Mouse (Mus musculus) intestine, postnatal 0 days (tissue): ENCODE results near the gene Sh2d3c. TPM values are rescaled to one million over a fixed set of nuclear protein-coding genes. Genes with fewer than 3 reads are reported as not detected.

Experiments used
- ATAC-seq: fragments of 200-750 bp; cut with Nextera tagmentation; 2 replicates; pipeline ENCODE4 v1.8.0; 2017; ENCODE audit warnings: mild to moderate bottlenecking, moderate TSS enrichment, moderate library complexity
- H3K27ac ChIP-seq: fragments of 300-500 bp; sonication (generic); 2 replicates; pipeline ENCODE4 v1.5.1; 2014; ENCODE audit warnings: mild to moderate bottlenecking, low read depth, low read length, moderate library complexity
- H3K27me3 ChIP-seq: fragments of 300-500 bp; sonication (generic); replicated peaks from 2 replicates; pipeline ENCODE4 v1.6.1; 2014; ENCODE audit warnings: low read length, mixed read lengths; ENCODE audit not compliant: control insufficient read depth, insufficient read depth
- H3K36me3 ChIP-seq: fragments of 300-500 bp; sonication (generic); 2 replicates; pipeline ENCODE4 v1.6.1; 2014; ENCODE audit warnings: mild to moderate bottlenecking, moderate library complexity; ENCODE audit not compliant: control insufficient read depth, insufficient read depth
- H3K4me1 ChIP-seq: fragments of 300-500 bp; sonication (generic); replicated peaks from 2 replicates; pipeline ENCODE4 v1.6.1; 2014; ENCODE audit warnings: antibody characterized with exemption, low read length, mixed read lengths; ENCODE audit not compliant: control insufficient read depth, insufficient read depth
- H3K4me2 ChIP-seq: fragments of 300-500 bp; sonication (generic); replicated peaks from 2 replicates; pipeline ENCODE4 v1.6.1; 2014; ENCODE audit warnings: low read depth, mild to moderate bottlenecking, moderate library complexity
- H3K4me3 ChIP-seq: fragments of 300-500 bp; sonication (generic); 2 replicates; pipeline ENCODE4 v1.5.1; 2014; ENCODE audit warnings: low read depth, low read length
- H3K9ac ChIP-seq: fragments of 300-500 bp; sonication (generic); 2 replicates; pipeline ENCODE4 v1.6.1; 2014; ENCODE audit warnings: mild to moderate bottlenecking, low read depth, low read length
- H3K9me3 ChIP-seq: fragments of 300-500 bp; sonication (generic); 2 replicates; pipeline ENCODE4 v1.6.1; 2016; ENCODE audit warnings: mixed run types; ENCODE audit not compliant: control insufficient read depth
- CTCF ChIP-seq: sonication (generic); IDR thresholded peaks from 2 replicates; pipeline ENCODE4 v1.5.1; 2016; ENCODE audit warnings: low read depth, mild to moderate bottlenecking, control low read depth, antibody characterized with exemption, moderate library complexity
- WGBS: fragments of 180-500 bp; shearing (Covaris S2); extraction: QIAGEN DNeasy Blood & Tissue Kit; methylation state at CpG from one replicate; pipeline ENCODE4 v1.1.7; 2014; 5-methylcytosine and 5-hydroxymethylcytosine counted together
- polyA plus RNA-seq: library from polyadenylated mRNA; unstranded; fragments of >200 nt; fragmentation: Nextera tagmentation; extraction: Ambion mirVana; gene quantifications from 2 replicates; pipeline ENCODE4 v1.2.1, GENCODE M21; 2015

Gene Sh2d3c
- polyA plus RNA-seq, 1 experiment from 2014 or later, result 11.2 TPM

DNA sequence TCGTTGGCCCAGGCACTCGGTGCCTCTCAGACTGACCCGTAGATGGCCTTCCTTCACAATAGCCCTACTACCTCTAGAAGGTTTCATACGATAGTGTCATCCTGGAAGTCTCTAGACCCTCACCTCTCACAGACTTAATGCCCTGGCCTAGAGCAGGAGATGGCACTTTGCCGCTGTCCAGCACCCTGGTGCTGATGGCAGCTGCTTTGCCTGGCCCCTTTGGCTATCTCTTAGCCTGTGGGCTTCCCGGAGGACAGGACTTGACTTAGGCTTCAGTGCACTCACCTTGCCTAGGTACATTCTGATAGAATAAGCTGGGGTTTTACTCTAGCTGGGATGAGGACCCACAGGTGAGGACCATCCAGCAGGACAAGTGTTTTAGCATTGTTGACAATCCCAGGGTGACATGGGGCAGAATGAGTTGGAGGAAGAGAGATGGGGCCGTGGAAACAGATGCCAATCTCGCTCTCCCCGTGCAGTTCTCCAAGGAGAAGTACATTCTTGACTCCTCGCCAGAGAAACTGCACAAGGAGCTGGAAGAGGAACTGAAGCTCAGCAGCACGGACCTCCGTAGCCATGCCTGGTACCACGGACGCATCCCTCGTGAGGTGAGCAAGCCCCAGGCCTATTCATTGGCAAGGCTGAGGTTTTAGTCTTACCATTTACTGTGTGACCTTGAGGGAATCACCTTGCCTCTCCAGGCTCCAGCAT, 23.6 kb downstream of the Sh2d3c start:
- no peaks in the 10 kb centered on the region for H3K9me3 ChIP-seq
- TF ChIP-seq CTCF, result no peak
- H3K4me1 ChIP-seq, result no peaks in the 10 kb centered on the region
- H3K4me2 ChIP-seq, result no peak overlapping the region
- H3K27me3 ChIP-seq, result peaks cover 23% of the 10 kb centered on the region
- WGBS, result 68% methylated on average over 15 of the region's 15 CpGs
- no peak overlapping the region for H3K4me3 ChIP-seq
- peaks cover 8% of the 10 kb centered on the region; the same call in 1 of the 2 replicates for H3K36me3 ChIP-seq
- no peak overlapping the region for H3K9ac ChIP-seq
- ATAC-seq, result no peak
- H3K27ac ChIP-seq, result no peak overlapping the region

DNA sequence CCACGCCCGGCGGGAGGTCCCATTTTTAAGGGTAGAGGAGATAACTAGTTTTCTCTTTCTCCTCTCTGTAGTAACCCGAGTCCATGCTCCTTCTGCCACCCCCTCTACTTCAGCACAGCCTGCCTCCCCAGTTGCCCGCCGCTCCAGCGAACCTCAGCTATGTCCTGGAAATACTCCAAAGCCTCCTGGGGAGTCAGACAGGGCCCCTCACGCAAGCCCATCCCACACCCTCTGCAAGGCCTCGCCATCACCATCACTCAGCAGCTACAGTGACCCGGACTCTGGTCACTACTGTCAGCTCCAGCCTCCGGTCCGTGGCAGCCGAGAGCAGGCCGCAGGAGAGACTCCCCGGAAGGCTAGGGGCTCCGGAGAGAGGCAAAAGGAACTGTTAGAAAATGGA, 28.2 kb downstream of the Sh2d3c start:
- H3K4me1 ChIP-seq, result no peaks in the 10 kb centered on the region
- 90% methylated on average over 16 of the region's 16 CpGs for WGBS
- H3K4me2 ChIP-seq, result no peak overlapping the region
- no peaks in the 10 kb centered on the region for H3K9me3 ChIP-seq
- no peak overlapping the region for H3K27ac ChIP-seq
- H3K36me3 ChIP-seq, result peaks cover 20% of the 10 kb centered on the region; the same call in 1 of the 2 replicates
- no peak overlapping the region for H3K4me3 ChIP-seq
- ATAC-seq, result no peak
- H3K9ac ChIP-seq, result no peak overlapping the region
- no peak for TF ChIP-seq CTCF
- H3K27me3 ChIP-seq, result no peaks in the 10 kb centered on the region

DNA sequence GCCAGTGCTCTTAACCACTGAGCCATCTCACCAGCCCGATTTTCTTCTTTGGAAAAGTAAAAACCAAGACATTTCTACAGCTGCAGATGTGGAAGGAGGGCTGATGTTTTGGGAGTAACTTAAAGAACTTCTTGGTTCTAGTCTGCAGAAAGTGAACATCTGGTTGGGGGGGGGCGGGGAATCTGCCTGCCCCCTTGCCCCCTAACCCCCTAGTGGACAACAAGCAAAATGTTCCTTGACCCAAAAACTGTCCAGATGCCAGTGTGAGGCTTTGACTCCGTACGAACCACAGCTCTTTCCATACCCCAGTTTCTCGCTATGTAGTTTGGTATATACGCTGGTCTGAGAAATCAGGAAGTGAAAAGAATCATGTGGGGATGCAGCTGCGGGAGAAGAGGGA, 29.3 kb downstream of the Sh2d3c start:
- TF ChIP-seq CTCF, result peak; percentile 43
- WGBS, result 70% methylated on average over 7 of the region's 7 CpGs
- H3K9ac ChIP-seq, result no peak overlapping the region
- no peaks in the 10 kb centered on the region for H3K9me3 ChIP-seq
- H3K4me2 ChIP-seq, result no peak overlapping the region
- H3K4me3 ChIP-seq, result no peak overlapping the region
- no peak overlapping the region for H3K27ac ChIP-seq
- H3K4me1 ChIP-seq, result no peaks in the 10 kb centered on the region
- H3K27me3 ChIP-seq, result no peaks in the 10 kb centered on the region
- ATAC-seq, result no peak
- H3K36me3 ChIP-seq, result peaks cover 27% of the 10 kb centered on the region; the same call in 1 of the 2 replicates

DNA sequence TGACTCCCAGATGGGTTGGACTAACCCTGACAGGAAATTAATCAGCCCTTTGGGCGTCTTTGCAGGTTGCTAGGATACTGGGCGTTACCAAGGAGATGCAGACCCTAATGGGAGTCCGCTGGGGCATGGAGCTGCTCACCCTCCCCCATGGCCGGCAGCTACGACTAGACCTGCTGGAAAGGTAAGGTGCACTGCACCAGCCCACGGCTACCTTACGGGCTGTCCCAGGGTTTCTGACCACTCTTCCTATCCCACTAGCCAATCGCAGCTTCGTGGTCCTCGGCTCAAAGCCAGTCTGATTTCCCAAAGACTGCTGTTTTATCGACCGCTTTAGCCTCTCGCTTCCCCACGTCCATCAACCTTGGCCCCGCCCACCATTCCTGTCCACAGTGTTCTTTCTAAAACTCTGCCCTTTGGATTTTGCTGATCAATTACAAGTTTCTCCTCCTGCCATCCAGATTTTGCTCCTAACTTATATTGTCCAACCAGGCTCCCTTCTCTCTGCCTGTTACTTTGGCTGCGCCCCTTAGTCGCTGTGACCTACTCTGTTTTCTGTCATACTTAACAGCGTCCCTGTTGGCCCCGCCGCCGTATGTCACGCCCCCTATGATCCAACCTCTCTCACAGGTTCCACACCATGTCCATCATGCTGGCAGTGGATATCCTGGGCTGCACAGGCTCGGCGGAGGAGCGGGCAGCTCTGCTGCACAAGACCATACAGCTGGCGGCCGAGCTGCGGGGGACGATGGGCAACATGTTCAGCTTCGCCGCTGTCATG, 30.2 kb downstream of the Sh2d3c start:
- Histone ChIP-seq H3K4me1 (no peaks in the 10 kb centered on the region), H3K9ac (peak overlapping the region; percentile 28; the same call in 1 of the 2 replicates), H3K27me3 (no peaks in the 10 kb centered on the region), H3K36me3 (peaks cover 20% of the 10 kb centered on the region; the same call in 1 of the 2 replicates), H3K9me3 (no peaks in the 10 kb centered on the region), H3K4me3 (peak overlapping the region; percentile 39), H3K27ac (peak overlapping the region; percentile 35; the same call in 1 of the 2 replicates), H3K4me2 (peak overlapping the region; percentile 62)
- WGBS, result 17% methylated on average over 31 of the region's 31 CpGs
- no peak for TF ChIP-seq CTCF
- ATAC-seq, result peak; percentile 86

DNA sequence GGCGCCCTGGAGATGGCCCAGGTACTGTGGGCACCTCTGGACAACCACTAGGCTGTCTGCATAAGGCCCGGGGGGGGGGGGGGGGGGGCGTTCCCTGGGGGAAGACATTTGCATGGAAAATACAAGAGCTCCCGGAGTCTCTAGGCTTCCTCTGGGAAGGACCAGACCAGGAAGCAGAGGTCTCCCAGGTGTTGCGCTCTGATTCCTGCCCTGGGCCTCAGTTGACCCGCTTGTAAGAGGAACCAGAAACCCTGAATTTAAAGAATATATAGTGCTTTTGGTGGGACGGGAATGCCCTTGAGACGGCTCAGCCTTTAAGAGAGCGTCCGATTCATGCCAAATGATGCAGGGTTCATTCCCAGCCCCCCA, 30.8 kb downstream of the Sh2d3c start:
- 34% methylated on average over 10 of the region's 10 CpGs for WGBS
- H3K9ac ChIP-seq, result peak overlapping the region; percentile 28; the same call in 1 of the 2 replicates
- no peaks in the 10 kb centered on the region for H3K4me1 ChIP-seq
- H3K27ac ChIP-seq, result peak overlapping the region; percentile 35; the same call in 1 of the 2 replicates
- ATAC-seq, result peak; percentile 29
- H3K9me3 ChIP-seq, result no peaks in the 10 kb centered on the region
- peak overlapping the region; percentile 39 for H3K4me3 ChIP-seq
- no peaks in the 10 kb centered on the region for H3K27me3 ChIP-seq
- TF ChIP-seq CTCF, result no peak
- peak overlapping the region; percentile 62 for H3K4me2 ChIP-seq
- peaks cover 18% of the 10 kb centered on the region; the same call in 1 of the 2 replicates for H3K36me3 ChIP-seq

DNA sequence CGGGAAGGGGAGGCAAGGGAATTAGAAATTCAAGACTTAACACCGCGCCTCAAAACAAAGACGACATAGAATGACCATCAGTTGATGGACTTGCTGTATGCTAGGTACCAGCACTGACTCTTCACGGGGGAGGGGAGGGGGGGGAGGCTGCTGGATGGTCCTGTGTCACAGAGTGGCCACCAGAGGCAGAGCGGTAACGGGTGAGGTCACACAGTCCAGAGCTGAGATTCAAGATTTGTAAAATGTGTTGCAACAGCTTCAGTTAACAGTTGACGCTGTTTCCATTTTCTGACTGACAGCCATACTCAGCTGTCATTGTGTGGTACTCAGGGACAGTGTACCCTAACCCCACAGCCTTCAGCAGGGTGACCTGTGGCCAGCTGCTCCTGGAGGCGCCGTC, 31.3 kb downstream of the Sh2d3c start:
- H3K4me3 ChIP-seq, result peak overlapping the region; percentile 39; the same call in 1 of the 2 replicates
- H3K27ac ChIP-seq, result no peak overlapping the region
- H3K9me3 ChIP-seq, result no peaks in the 10 kb centered on the region
- peak overlapping the region; percentile 62 for H3K4me2 ChIP-seq
- peak; percentile 63 for TF ChIP-seq CTCF
- H3K9ac ChIP-seq, result no peak overlapping the region
- H3K4me1 ChIP-seq, result no peaks in the 10 kb centered on the region
- WGBS, result 60% methylated on average over 10 of the region's 10 CpGs
- peaks cover 18% of the 10 kb centered on the region; the same call in 1 of the 2 replicates for H3K36me3 ChIP-seq
- no peaks in the 10 kb centered on the region for H3K27me3 ChIP-seq
- ATAC-seq, result peak; percentile 24; the same call in 1 of the 2 replicates
